Mouse (Mus musculus) left cerebral cortex, postnatal 10 days (tissue): ENCODE data around the gene Fgf13. TPM values are rescaled to one million over a fixed set of nuclear protein-coding genes. Genes with fewer than 3 reads are reported as not detected.
A peak's percentile ranks its signal among the peaks of the same experiment; 100 is the strongest.

Source experiments
- DNase-seq, 2 experiments: peaks; one replicate each; pipeline ENCODE4 v3.0.0; 2021 to 2022; ENCODE audit warnings: low spot score in 2 of 2, mixed read lengths in 1 of 2; ENCODE audit errors: extremely low spot score in 1 of 2
- intact Hi-C: fragments of 180-260 bp; cut with DNase I; formaldehyde crosslinking; loops from one replicate; pipeline ENCODE4 v1.15.1; 2025
- total RNA-seq, 2 experiments: library from RNA; stranded (reverse); gene quantifications; 2 replicates each; pipeline ENCODE4 v1.2.3; 2021

Gene Fgf13
- total RNA-seq, 2 experiments from 2014 or later = 255 to 281 TPM

DNA sequence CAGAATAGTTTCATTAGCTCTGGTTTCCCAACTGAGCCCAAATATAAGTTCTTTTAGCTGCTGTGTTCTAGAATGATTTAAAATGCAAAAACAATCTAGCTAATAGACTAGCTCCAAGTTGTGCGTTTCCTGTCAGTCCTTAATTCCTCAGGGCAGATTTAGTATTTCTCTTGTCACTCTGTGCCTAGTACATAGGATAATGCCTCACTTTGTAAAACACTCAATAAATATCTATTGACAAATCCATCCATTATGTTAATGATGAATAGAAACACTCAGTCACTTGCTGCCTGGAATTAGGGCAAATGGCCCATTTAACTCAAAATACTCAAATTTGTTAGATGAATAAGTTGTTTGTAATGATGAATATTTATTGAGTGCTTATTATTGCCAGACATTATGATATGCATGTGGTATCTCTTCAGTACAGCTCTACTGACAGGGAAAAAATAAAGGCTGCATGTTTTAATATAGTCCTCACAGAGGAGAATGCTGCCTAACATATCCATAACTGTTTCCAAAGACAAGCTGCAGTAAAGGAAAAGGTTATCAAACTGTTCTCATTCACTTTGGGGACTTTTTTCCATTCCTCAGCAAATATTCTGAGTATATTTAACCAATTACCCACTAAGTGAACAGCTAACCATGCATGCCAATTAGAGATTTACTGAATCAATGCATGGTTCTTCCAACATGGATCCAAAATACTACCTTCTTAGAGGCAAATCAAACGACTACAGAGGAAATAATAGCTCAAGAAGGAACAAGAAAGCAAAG lies 327.0 kb downstream of the Fgf13 start:
- intact Hi-C loops = no loop called here
- DNase-seq = no peak

DNA sequence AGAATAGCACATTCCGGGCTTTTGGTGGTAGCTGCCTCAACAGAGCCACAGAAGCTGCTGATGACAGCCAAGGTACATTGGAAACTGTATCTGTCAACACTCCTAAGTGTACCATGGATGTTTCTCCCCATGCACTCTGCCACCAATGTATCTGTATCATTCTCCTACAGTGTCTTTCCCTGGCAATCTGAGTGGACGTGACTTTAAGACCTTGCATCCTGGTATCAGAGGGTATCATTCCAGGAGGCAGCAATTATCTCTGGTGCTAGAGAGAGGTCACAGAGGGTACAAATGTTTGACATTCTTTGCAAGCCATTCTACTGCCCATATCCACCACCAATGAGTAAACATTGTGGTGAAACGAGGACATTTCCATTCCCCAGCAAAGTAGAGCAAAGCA lies 347.2 kb downstream of the Fgf13 start:
- intact Hi-C loops = no loop called here
- no peak for DNase-seq

DNA sequence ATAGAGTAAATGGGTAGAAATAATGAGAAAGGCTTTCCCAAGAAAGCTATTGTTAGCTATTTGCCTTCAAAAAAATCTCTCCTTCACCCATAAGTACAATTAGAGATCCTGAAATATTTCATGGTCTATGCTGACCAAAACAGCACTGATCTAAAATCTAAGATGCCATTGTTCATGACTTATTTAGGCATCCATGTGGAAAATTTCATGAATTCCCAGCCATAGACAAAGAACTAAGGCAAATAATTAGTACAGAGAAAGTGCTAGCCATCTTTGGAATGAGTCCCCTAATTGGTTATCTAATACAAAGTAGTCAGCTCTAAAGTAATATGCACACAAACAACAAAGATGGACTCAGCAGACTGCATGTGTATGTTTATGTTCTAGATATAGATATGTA lies 366.7 kb downstream of the Fgf13 start:
- no peak for DNase-seq
- intact Hi-C loops = no loop called here

DNA sequence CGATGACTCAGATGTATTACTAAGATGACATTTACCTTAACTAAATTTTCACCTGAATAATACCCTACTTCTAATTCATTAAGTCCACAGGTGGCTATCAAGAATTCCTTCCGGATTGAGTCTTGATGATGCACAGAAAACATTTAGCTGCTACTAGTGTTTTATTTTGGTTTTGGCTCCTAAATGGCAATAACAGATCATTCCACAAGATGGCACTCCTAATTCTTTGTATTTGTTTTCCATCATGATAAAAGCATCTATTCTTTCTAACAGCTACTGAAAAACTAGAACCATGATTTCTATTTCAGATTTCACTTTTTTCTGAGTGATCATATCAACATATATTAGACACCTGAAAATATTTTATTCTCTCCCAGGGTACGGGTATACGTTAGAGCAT lies 373.7 kb downstream of the Fgf13 start:
- intact Hi-C loops = loop anchor here (5.0 to 10.0 kb wide), 2 partner anchors 371 to 833 kb away; partner anchors contain the start of gene Fgf13
- no peak for DNase-seq

DNA sequence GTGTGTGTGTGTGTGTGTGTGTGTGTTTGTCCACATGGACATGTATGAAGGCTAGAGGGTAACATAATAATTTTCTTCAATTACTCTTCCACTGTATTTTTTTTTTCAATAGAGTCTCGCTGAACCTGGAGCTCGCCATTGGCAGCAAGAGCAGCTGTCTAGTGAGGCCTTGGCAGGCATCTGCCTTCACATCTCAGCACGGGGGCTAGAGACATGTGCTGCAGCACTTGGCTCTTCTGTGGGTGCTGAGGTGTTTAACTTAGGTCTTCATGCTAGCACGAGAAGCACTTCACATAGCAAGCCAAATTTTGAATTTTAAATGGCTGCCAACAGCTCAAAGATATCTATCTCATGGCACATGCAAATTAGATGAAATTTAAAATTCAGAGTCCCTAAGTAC lies 380.9 kb downstream of the Fgf13 start:
- no peak for DNase-seq

DNA sequence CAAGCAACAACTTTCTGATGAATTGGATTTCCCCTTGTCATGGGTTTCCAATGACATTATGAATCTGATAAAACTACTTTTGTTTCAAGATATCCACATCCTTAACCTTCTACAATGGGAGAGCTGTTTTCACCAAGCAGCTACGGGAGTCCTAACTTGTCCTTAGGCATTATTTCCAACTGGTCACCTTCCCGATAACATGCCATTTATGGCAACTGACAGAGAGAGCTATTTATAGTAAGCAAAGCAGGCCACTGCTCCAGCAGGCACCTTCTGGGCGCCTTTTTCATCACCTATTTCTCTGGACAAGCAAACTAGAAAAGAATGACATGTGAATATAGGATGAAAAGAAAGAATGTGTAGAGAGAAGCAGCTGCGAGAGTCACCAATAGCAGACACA lies 385.5 kb downstream of the Fgf13 start:
- intact Hi-C loops = loop anchor here (5.0 kb wide), 1 partner anchor 1220 kb away; no protein-coding TSS in a partner anchor
- no peak for DNase-seq

More for the DNA sequence above, 380.9 kb downstream of the Fgf13 start:
- intact Hi-C loops = no loop called here

DNA sequence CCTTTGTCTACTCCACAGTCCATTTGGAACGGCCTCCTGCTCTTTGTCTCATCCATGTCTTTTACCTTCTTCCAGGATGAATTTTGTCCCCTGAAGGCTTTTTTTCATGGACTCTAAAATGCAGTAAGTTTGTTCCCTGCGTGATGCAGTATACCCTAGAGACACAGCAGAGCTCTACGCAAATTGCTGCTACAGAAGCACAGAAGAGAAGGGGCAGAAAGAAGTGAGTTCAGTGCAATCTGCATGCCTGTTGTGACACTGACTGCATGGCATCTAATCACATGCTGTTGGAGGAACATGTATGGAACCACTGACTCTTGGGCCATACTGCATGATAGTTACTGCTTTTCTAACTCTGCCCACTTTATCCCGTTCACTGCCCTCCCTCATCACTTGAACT lies 388.2 kb downstream of the Fgf13 start:
- no peak for DNase-seq
- intact Hi-C loops = loop anchor here (5.0 kb wide), 1 partner anchor 1223 kb away; no protein-coding TSS in a partner anchor

DNA sequence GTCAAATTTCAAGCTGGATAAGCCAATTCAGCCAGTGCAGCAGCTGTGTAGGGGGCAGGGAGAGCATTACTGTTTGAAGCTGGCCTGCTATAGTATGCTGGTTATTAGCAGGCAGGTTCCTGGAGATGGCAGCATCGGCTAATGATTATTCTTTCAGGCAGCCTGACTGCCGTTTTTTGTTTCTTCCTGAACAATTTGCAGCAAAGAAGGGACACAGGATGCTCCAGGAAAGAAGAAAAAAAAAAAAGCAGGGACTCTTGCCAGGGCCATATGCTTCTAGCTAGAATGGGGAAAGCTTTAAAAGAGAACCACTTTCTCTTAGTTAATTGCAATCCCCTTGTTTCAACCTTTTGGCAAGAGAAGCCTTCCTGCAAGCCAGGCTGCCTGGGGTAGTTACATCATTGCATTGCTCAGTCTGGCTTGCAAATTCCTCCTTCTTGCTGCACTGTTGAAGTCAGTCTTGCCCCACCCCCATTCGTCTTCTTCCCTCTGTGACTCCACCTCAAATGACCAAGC lies 388.7 kb downstream of the Fgf13 start:
- peak; percentile 14 to 25 for DNase-seq
- intact Hi-C loops = no loop called here

DNA sequence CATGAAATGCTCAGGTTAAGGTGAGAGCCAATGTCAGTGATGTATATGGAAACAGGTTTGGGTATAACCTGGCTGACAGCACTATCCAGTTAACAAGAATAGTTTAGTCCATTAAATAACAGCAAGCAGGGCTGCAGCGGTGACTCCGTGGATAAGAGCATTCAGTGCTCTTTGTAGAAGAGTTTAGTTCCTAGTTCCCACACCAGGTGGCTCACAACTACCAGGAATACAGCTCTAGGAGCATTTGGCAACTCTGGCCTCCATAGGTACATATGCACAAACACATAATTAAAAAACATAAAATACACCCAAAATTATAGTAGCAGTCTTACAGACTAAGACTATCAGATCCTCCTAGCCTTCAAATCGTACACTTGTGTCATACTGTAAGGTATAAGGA lies 390.2 kb downstream of the Fgf13 start:
- intact Hi-C loops = no loop called here
- no peak for DNase-seq

DNA sequence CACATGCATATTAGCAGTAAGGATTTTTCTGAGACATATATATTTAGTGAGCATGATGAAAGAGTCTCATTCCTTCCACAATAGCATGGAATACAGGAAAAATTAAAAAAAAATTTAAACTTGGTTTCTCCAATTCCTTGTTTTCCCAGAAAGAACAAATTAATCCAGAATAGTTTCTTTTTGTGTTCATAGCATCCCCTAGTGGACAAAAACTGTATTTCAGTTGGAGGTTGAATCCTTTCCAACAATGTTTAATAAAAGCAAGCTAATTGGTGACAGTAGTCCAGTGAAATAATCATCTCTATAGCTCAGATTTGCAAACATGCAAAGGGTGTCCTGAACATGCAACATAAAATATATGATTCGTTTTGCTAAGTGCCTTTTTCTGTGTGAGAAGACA lies 395.7 kb downstream of the Fgf13 start:
- intact Hi-C loops = loop anchor here (2.0 kb wide), 1 partner anchor 551 kb away; no protein-coding TSS in a partner anchor
- DNase-seq = peak in 1 of 2 experiments; percentile 18

DNA sequence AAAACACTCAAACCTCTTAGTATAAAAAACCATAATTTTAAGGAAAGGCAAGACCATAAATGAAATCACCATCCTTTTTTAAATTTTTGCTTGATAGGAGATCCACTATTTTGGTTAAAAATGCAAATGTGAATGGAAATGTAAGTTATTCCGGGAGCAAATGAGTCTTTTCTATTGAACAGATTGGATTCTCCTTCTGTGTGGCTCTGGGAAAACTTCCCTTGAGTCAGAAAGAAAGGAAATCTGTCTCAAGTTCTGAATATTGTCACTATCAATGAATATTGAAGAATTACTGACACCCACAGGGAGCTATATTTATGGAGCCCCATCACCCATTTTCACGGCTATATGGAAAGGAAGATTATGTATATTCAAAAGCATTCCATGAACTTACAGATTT lies 401.1 kb downstream of the Fgf13 start:
- intact Hi-C loops = no loop called here
- DNase-seq = no peak

DNA sequence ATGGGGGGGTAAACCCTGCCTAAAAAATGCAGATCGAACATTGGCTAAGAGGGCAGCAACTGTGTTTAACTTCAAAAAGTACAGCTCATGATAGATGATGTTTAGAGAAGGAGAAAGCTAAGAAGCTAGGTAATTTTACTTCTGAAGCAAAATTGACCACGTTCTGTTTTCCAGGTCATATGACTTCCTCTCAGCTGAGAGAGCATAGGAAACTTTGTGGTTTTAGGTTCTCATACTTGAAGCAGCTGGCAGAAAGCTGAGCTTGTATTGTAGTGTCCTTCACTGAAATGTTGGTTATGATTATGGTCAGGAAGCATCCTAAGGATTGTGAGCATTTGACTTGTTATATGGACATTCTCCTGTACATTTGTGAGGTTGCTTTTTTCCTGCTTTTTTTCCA lies 425.9 kb downstream of the Fgf13 start:
- no peak for DNase-seq
- intact Hi-C loops = no loop called here

DNA sequence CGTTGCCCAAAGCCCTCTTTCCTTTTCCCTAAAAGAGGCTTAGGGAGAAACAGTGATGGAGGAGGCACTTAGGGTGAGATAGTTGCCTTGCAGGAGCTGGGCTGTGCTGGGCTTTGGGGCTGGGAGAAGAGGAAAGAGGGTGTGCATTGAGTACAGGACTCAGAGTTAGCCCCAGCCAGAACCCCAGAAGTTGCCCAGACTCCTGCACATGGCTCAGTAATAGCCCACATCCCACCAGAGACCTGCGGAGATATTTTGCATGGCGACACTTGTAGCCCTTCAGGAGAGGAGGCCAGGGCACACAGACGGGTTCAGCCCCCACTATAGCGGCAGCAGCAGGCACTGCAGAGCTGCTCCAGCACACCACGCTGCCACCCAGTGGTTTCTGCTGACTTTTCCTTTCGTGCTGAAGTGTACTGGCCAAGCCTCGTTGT lies 432.9 kb downstream of the Fgf13 start:
- intact Hi-C loops = loop anchor here (10.0 kb wide), 3 partner anchors 320 to 510 kb away; no protein-coding TSS in a partner anchor
- peak; percentile 38 to 47 for DNase-seq

DNA sequence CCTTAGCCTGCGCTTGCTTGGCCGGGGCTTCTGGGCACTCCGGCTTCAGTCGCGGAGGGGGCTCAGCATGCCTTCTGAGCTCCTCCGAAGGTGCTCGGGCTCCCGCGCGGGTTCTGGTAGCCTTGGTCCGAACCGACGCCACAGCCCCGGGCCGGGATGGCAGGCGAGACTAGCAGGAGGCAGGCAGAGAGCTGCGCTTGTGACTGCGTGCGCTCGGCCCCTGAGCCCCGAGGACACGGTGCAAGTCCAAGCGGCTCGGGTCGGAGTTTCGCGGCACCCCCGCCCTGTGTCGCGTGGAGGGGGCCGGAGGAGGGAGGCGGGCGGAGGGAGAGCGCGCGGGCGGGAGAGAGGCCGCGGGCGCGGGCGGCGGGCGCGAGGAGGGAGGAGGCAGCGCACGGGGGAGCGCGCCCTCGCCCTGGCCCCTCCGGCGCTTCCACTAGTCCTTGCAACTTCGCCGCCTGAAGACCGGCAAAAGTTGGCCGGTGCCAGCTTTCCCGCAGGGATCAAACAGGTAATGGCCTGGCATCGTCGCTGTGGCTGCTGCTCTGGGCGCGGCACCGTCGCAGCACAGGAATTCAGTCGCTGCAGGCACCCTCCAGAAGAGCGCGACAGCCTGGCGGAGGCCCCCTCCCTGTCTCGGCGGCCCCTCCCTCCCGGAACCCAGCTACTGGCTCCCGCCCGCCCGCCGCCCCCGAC lies 433.6 kb downstream of the Fgf13 start:
- DNase-seq = peak; percentile 4 to 46
- intact Hi-C loops = loop anchor here (10.0 kb wide), 3 partner anchors 320 to 510 kb away; no protein-coding TSS in a partner anchor

DNA sequence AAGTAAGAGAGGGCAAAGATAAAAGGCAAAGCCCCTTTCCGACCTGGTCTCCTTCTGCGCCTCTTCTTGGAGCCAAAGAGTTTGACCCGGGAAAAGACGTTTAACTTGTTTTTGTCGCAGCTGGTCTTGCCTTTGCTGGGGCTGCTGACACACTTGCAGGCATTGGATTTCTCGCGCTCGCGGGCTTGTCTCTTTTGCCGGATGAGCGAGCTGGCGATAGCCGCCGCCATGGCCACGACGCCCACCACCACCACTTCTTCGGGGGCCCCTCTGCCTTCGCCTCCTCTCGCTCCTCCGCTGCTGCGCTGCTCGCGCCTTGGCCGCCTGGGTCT lies 434.1 kb downstream of the Fgf13 start:
- DNase-seq = no peak
- intact Hi-C loops = loop anchor here (10.0 kb wide), 3 partner anchors 319 to 509 kb away; no protein-coding TSS in a partner anchor

DNA sequence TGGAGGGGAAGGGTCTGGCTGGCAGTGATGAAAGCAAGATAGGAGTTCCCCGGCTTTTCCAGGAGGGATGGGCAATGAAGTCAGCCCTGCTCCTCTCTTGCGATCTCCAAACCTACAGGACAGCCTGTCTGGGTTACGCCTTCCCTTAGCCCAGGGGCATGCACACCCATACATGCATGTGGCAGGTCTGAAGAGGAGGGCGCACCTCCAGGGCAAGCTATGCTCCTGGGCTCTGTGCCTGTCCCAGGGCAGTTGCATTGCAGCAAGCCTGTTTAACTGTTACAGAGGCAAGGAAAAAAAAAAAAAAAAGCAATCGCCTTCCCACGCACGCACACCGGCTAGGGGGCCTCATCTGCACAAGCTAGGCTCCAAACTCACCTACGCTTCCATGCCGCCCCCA lies 434.5 kb downstream of the Fgf13 start:
- intact Hi-C loops = loop anchor here (10.0 kb wide), 3 partner anchors 319 to 509 kb away; no protein-coding TSS in a partner anchor
- DNase-seq = peak in 1 of 2 experiments; percentile 16

DNA sequence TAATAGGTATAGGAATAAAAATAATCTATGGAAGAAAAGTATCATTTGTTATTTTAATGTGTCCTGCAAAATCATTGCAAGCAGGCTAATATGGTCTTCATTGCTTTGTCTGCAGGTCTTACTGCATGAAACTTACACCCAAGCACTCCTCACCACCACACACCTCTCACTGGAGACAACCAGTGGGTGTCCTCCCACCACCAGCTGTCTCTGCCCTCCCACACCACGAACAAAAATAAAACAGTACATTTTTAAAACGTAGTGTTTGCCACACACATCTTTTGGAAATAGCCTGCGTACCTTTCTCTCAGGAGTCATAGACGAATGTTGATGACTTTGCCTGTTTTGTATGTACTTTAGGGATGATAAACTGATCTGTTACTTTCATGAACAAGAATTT lies 441.2 kb downstream of the Fgf13 start:
- intact Hi-C loops = no loop called here

DNA sequence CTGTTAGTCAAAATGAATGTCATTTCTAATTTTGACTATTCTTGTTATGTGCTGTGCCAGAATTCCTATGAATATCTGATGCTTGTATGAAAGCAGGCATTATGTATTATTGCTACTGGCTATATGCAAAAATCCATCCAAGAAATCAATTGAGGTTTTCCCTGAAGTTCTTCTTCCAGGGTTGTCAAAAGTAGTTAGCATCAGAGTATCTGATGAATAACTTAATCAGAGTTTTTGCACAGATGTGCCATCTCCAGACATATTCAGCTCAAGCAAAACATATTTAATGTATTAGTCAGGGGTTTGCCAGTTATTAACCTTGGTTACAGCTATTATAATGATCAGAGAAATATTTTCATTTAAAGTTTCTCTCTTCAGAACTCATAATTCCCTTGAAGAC lies 454.7 kb downstream of the Fgf13 start:
- intact Hi-C loops = no loop called here
- DNase-seq = no peak

More for the DNA sequence above, 441.2 kb downstream of the Fgf13 start:
- no peak for DNase-seq

DNA sequence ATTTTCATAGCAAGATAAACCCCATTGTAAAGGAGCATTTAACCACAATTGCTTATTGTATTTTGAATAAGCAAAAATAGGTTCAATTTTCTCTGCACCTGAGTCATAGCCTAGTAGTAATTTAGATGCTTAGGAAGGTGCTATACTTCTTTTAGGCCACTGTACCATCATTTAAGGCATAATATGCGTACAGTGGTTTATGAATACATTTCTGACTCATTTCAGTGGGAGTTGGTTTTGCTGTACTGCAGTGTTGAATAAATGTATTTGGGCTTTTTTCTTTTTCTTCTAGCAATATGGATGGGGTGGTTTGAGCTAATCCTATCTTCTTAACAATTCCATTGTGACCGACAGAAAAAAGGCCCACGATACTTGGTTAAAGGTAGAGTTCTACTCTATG lies 481.9 kb downstream of the Fgf13 start:
- no peak for DNase-seq
- intact Hi-C loops = no loop called here

DNA sequence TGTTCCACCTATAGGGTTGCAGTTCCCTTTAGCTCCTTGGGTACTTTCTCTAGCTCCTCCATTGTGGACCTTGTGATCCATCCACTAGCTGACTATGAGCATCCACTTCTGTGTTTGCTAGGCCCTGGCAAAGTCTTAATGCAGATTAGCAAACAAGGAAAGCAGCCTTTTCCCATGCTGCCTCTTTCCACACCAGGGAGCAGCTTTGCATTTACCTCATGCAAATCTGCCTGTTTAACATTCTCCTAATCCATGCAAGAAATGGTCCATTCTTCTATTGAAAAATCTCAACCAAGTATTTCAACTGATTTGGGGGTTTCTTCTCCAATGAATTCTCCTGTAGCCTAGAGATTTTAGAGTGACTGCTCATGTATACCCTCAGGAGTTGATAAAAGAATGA lies 487.4 kb downstream of the Fgf13 start:
- DNase-seq = no peak
- intact Hi-C loops = no loop called here
